Comparison of ENCODE assay signal across 17 mouse cellular contexts in the genomic region with DNA sequence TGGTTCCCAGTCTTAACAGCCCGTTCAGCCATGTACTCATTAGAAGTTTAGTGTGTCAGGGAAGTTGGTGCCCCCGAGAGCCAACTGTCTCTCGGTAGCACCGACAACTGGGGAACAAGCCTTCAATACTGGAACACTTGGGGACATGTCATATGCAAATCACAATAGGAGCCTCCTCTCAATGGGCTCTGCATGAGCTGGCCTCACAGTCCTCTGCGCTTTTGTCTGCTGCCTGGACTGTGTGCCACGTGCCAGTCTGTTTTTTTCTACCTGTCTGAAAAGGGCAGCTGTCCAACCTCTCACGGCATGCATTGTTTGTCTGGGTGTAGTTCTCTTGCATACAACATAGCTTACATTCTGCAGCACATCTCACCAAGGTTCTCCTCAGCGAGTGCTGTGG.
"Had no signal": no experiment of that assay in that cellular context is flagged by ENCODE, and none has a peak within 500 bp of the region (broad histone marks: within the 10 kb centered on the region; RNA-seq: fewer than 3 reads in every experiment).

No protein-coding gene starts in this region.

- ATAC-seq: midbrain, embryonic 16.5 days had no signal

- H3K36me3 ChIP-seq: midbrain, embryonic 10.5 days; midbrain, embryonic 12.5 days; neural tube, embryonic 12.5 days had no signal

- H3K27me3 ChIP-seq: midbrain, embryonic 12.5 days; neural tube, embryonic 12.5 days had no signal

- H3K27ac ChIP-seq: midbrain, embryonic 10.5 days; midbrain, embryonic 12.5 days; neural tube, embryonic 12.5 days had no signal

- H3K4me2 ChIP-seq: lung, embryonic 14.5 days; midbrain, embryonic 12.5 days; neural tube, embryonic 12.5 days had no signal

- DNase-seq: lung, adult 18-20 months; lung, embryonic 14.5 days; lung, postnatal 10 days; lung, postnatal 4 days; midbrain, embryonic 14.5 days; right cerebral cortex, adult 18-20 months; right cerebral cortex, postnatal 25 days; right cerebral cortex, postnatal 4 days; spleen, adult 18-20 months; thymus, adult 18-20 months; thymus, postnatal 14 days; thymus, postnatal 36 days had no signal

- H3K9ac ChIP-seq: lung, embryonic 14.5 days; midbrain, embryonic 12.5 days; neural tube, embryonic 12.5 days had no signal

- H3K9me3 ChIP-seq: midbrain, embryonic 10.5 days; midbrain, embryonic 12.5 days; neural tube, embryonic 12.5 days had no signal

- H3K4me3 ChIP-seq: midbrain, embryonic 10.5 days; midbrain, embryonic 12.5 days; myocyte; neural tube, embryonic 12.5 days had no signal
